Mouse (Mus musculus) heart, postnatal 25 days (tissue): ENCODE results near the gene Snx30. TPM values are rescaled to one million over a fixed set of nuclear protein-coding genes. Genes with fewer than 3 reads are reported as not detected.

Source experiments
- DNase-seq: peaks from one replicate; pipeline ENCODE4 v3.0.0; 2022; ENCODE audit warnings: low spot score
- intact Hi-C: fragments of 180-260 bp; cut with DNase I; formaldehyde crosslinking; loops from one replicate; pipeline ENCODE4 v1.15.1; 2025
- total RNA-seq, 2 experiments: library from RNA; stranded (reverse); gene quantifications; 2 replicates each; pipeline ENCODE4 v1.2.3; 2021

Snx30 gene
- total RNA-seq, 2 experiments from 2014 or later, result 6.0 to 7.9 TPM

DNA sequence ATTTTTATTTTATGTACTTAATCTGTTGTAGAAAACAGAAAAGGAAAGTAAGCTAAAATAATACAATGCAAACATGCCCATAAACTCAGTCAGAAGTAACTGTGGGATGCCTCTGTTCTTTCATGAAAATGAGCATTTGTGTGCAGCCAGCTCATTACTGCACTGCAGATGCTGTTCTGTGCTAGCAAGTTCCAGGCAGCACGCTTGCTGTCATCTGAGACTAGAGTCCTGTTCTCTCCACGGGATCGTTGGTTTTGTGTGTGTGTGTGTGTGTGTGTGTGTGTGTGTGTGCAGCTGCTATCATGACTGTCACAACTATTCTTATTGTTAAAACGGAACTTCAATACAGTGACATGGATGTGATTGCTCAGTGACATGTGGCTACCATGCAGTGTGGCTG lies 56.2 kb downstream of the Snx30 start:
- no peak for DNase-seq
- intact Hi-C loops, result no loop called here

DNA sequence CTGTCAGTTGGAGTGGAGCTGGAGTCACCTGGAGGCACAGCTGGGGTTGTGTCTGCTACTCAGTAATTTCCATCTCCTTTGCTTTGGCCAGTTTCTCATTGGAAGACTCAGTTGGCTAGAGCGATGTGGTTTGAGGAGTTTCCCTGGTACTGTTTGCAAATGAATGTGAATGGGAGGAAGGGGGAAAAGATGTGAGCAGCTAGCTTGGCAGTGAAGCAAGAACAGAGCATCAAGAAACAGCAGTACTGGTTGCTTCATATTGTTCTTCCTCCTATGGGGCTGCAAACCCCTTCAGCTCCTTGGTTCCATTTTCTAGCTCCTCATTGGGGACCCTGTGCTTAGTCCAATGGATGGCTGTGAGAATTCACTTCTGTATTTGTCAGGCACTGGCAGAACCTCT lies 56.7 kb downstream of the Snx30 start:
- intact Hi-C loops, result no loop called here
- no peak for DNase-seq

DNA sequence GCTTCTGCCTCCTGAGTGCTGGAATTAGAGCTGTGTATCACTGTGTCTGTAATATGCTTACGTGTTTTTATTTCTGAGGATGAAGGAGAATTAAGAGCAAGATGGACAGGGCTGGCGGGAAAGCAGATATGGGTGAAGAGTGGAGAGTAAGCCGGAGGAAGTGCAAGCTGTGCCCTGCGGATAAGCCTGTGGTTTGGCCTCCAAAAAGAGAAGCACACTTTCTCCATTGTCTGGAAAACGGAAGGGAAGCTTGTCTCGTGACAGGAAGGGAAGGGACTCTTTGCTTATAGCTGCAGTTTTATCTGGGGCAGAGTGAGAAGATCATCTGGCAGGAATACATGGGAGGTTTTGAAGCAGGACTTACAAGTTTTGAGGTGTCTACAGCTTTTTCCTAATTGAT lies 58.2 kb downstream of the Snx30 start:
- intact Hi-C loops, result no loop called here
- DNase-seq, result peak; percentile 15

DNA sequence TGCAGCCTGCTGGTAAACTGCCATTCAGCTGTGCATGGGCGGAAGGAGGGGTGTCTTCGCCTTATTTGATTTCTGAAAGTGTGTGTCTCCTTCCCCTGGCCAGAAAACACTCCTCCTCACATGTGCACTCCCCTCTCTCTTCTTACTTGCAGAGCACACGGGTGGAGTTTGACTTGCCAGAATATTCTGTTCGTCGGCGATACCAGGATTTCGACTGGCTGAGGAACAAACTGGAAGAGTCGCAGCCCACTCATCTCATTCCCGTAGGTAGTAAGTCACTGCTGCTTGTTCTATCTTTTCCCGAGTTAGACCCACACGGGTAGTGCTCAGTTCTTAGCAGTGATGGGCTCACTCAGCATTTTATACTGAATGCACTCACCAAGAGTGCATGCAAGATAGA lies 62.4 kb downstream of the Snx30 start:
- intact Hi-C loops, result no loop called here
- no peak for DNase-seq

DNA sequence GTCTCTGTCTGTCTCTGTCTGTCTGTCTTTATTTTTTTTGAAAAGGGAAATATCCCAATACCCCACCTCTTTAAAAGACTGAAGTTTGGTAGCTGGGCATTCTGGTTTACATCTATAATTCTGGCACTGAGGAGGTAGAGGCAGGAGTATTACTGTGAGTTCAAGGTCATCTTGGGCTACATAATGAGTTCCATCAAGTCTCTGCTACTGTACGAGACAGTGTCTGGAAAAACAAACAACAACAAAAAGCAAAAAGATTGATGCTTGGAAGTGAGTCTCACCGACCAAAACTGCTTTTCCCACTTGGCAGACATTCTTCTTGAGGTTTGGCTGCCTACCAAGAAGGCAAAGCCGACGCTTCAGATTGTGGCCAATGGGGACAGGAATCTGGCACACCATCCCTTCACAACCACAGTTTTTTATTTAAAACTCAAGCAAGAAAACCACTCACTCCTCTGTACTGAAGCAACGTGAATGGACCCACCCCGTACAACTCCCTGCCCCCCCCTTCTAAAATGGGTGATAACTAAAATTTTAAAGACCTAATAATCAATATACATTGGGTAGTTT lies 63.9 kb downstream of the Snx30 start:
- intact Hi-C loops, result loop anchor here (5.0 kb wide), 3 partner anchors 58 to 257 kb away; partner anchors contain the start of gene Snx30
- no peak for DNase-seq

DNA sequence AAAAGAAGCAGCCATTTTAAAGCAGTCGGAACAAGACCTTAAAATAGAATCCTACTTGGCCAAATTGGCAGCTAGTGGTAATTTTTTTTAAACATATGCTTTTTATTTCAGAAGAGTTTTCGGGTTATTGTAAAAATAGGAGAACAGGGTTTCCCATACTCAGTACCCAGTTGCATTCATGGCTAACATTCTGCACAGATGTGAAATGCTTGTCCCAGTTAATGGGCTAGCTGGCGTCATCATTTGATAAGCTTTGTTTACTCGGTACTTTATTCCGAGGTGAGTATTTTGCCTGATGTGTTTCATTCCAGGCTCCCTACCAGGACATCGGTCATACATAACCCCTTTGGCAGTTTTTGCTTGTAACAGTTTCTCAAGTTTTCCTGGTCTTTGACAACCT lies 64.8 kb downstream of the Snx30 start:
- intact Hi-C loops, result loop anchor here (5.0 kb wide), 3 partner anchors 57 to 258 kb away; partner anchors contain the start of gene Snx30
- no peak for DNase-seq

DNA sequence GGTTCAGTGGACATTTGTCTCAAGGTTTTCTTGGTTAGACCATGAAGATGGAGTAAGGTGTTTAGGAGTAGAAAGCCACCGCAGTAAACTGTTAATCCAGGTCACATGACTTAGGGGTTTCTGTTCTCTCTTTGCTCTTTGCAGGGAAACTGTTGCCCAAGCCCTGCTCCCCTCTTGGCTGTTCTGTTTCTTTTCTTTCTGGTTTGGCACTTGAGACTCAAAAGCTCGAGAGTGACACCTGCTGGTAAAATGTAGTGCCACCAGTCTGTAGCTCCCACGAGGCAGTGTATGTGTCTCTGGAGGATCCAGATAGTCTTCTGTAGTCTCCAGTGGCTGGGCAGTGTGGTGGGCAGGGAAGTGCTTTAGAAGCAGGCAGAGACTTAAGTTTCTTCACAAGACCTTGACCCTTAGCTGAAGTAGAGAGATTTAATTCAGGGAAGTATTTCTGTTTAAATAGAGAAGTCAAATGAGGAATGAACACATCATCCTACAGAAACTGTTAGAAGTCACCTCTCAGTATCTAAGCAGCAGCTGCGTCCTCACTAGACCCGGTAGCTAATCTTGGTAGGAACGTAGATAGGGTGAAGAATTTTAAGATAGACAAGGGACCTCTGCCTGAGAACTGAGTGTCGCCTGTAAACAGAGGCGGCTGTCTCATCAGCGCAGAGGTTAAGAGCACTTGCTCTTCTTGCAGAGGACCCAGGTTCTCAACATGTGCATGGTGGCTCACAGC lies 65.4 kb downstream of the Snx30 start:
- peak; percentile 42 for DNase-seq

DNA sequence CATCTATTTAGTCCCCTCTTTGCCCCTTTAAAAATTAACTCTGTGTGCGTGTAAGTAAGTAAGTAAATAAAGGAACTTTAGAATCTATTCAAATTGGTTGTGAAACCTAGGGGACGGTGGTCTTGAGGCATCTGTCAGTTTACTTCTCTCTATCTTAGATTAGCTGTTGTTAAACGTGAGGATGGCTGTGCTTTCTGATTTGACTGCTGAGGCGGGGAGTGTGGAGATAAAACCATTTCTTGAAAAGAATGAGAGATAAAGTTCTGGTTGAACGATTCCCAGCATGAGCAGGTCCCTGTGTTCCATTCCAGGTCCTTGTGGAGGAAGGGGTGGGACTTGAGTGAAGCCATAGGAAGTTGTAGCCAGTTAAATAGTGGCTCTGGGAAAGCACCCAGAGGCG lies 67.6 kb downstream of the Snx30 start:
- intact Hi-C loops, result loop anchor here (5.0 kb wide), 3 partner anchors 54 to 261 kb away; partner anchors contain the start of gene Snx30
- DNase-seq, result no peak

More for the DNA sequence above, 65.4 kb downstream of the Snx30 start:
- intact Hi-C loops, result loop anchor here (1.0 to 5.0 kb wide), 4 partner anchors 56 to 259 kb away; partner anchors contain the start of gene Snx30

DNA sequence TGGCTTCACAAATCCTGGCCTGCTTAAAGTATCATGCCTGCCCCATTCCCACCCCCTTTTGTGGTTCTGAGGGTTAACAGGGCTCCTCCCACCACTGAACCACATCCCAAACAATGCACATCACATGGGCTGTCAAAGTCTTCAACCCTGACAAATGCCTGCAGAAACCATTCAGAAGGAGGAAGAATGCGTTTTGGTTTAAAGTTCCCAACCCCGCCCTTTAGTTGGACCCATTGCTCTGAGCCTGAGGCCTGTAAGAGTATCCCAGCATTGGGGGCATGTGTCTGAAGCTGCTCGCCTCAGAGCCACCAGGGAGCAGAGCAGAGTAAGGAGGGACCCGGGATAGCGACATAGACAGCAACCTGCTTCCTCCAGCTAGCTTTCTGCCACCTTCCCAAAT lies 68.2 kb downstream of the Snx30 start:
- no peak for DNase-seq
- intact Hi-C loops, result loop anchor here (5.0 kb wide), 3 partner anchors 53 to 262 kb away; partner anchors contain the start of gene Snx30

DNA sequence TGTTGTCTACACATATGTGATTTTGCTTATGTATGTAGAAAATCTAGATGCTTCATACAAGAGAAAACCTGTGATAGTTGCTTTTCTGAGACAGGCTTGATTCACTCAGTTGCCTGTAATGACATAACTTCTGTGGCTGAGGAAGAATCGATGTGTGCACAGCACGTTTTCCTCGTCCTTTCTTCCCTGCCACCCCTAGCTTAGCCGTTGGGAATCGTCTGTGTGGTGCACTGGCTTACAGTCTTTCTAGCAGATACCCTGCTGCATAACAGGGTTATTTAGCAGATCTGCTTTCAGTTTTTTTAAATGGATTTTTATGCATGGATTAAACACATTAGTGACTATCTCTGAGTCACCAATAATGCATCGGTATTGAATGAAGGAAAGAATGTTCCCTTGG lies 70.9 kb downstream of the Snx30 start:
- no peak for DNase-seq
- intact Hi-C loops, result no loop called here

DNA sequence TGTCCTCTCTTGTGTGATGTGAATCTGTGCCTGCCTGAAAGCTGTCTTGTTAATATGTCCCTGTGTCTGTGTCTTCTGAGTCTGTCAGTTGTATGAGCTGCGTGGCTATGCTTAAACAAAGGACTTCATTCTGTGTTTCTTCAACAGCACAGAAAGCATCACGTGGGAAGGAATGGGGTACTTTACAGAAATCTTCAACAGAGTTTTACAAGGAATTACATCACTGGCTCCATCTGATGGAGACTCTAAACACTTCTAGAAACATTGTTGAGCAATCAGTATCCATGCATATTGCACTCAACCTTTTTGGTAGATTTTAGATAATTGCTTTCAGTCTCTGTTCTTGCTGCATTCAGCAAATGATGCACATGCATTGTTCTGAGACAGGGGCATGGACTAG lies 71.4 kb downstream of the Snx30 start:
- no peak for DNase-seq
- intact Hi-C loops, result no loop called here

DNA sequence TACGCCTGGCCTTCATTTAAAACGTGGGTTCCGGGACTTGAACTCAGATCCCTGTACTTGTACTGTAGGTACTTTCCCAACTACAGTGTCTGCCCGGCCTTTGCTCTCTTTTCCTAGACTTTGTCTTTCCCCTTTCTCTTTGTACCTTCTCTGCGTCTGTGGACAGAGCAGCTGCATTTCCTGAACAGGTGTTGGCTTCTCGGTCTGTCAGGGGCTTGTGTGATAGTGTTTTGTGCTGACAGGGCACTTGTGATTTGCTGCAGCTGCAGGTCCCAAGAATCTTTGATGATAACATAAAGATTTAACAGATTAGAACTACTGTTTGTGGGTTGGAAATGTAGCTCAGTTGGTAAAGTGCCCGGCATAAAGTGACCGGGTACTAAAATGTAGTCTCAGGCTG lies 73.0 kb downstream of the Snx30 start:
- DNase-seq, result no peak
- intact Hi-C loops, result no loop called here

DNA sequence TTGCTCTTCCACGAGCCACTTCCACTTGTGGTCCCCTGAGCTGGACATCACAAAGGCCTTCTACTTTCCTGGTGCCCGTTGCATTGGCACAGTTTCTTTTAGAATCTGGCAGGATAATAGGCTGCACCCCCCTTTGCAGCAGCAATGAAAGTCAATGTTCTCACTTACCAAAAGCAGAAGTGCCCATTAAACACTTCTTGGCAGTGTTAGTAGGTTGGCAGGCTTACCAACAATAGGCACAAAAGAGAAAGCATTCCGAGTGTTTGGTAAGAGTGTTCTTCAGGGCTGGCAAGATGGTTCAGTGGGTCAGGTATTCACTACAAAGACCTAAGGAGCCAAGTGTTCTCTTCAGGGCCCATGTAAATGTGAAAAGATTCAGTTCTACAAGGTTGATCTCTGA lies 73.8 kb downstream of the Snx30 start:
- intact Hi-C loops, result no loop called here
- DNase-seq, result no peak

DNA sequence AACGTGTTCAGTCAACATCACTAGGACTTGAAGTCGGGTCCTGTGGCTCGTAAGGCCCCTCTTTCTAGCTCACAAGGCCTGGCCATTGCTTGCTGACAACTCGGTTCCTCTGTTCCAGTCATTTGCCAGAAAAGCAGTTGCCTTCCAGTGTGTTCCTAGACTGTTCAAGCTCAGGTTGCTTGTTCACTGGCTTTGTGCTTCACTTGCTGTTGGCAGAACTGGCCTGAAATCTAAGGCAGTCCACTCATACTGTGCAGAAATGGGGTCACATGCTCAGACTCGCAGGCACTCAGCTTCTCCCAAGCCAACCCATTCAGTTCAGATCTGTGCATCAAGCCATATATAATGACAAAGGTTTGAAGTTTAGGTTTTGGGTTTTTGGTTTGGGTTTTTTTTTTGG lies 75.1 kb downstream of the Snx30 start:
- intact Hi-C loops, result no loop called here

DNA sequence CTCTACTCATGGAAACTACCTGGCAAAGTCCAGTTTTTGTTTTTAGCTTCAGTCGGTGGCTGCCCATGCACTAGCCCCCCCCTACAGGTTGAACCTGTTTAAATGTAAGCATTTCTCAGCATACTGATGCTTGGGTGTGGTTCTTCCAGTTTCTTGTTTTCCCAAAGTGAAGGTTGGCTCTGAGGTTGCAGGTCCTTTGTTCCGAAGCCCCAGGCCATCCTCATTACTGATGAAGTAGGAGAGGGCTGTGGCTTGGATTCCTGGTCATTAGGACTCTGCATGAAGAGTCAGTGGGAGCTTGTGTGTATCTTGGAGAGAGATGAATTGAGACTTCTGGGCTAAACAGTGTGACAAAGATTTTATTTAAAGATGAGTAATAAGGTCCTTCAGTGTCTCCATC lies 75.6 kb downstream of the Snx30 start:
- DNase-seq, result no peak
- intact Hi-C loops, result no loop called here

More for the DNA sequence above, 75.1 kb downstream of the Snx30 start:
- no peak for DNase-seq

DNA sequence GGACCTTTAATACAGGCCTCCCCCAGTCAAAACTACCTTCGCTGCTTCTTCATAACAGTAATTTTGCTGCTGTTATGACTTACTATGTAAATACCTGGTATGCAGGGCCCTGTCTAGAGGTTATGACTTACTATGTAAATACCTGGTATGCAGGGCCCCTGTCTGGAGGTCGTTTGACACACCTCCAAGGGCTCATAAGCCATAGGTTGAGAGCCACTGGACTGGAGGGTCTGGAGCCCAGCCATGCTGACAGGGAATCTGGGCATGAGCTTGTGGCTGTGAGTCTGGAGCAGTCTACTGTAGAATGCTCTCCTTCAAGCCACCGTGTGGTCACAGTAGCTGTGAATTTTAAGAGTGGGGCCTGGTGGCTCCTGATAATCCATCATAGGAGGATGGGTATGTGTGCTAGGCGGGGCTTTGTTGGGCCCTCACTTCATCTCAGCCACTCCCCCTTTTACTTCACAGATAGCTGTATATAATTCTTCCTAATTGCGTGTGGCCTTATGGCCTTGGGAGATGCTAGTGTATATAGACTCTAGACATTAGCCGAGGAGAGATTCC lies 78.6 kb downstream of the Snx30 start:
- DNase-seq, result no peak
- intact Hi-C loops, result no loop called here

DNA sequence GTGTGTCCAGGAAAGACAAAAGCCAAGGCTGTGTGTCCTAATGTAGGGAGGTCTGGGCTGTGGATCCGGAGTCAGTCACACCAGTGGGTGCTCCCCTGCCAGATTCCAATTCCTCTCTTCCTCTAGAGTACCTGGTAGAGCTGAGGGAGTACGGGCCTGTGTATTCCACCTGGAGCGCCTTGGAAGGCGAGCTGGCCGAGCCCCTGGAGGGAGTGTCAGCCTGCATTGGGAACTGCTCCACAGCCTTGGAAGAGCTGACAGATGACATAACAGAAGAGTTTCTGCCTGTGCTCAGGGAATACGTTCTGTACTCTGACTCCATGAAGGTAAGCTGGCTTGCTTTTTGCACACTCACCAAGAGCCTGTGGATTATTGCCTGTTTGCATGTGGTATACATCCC lies 80.6 kb downstream of the Snx30 start:
- DNase-seq, result no peak
- intact Hi-C loops, result no loop called here

DNA sequence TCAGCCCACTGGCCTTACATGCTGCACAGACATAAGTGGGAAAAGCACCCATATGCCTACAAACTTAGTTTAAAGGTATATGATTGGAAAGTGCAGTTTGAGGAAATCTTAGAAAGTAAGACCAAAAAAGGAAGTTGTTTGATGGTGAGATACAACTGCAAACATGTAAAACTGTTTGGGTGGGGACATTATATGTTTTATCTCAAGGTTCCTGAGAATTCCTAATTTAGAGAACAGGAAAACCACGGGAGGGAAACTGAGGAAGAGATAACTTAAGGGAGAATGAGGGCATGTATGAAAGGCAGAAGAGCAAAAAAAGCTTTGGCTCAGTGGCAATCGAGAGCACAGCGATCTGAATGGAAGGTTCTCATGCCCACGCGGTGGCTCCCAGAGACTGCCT lies 81.4 kb downstream of the Snx30 start:
- intact Hi-C loops, result no loop called here
- no peak for DNase-seq

DNA sequence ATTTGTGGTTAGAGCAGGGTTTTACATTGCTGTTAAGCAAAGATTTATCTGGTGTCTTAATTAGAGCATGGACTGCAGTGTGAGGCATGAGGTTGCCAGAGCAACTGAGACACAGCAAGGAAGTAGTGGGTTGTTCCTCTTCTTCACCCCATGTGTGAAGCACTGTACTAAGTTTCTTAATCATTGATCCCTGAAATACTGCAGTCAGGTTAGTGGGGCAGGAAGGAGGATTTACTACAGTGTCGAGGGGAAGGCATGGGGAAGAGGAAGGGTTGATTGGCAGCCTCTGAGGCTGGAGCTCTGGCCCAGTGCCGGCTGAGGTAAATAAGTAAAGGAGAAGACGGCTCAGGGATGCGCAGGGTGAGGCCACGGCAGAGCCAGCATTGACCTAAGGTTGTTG lies 82.4 kb downstream of the Snx30 start:
- DNase-seq, result no peak
- intact Hi-C loops, result no loop called here

DNA sequence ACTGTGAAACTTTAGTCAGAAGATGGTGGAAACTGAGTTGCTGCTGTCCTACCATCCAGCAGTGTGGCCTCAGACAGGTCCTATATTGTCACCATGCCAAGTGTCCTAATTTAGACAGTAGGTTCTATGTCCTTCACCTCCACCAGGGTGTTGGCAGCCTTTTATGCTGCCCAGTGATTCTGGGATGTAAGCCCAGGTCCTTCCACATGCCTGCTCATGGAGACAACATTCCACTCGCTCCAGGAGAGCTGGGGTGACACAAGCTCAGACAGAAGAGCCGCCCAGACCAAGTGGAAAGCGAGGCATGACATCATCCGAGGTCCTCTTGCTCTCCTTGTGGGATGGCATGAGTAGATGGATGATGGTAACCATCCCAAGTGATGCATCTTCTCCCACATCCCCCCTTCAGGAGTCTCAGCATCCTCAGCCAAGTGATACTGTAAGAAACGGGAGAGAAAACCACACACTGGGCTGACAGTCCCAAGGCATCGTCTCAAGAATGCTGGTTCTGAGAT lies 84.5 kb downstream of the Snx30 start:
- peak; percentile 17 for DNase-seq
- intact Hi-C loops, result no loop called here
